Mouse (Mus musculus): Measurements from ENCODE around the gene Vasp. TPM values are rescaled to one million over a fixed set of nuclear protein-coding genes. Genes with fewer than 3 reads are reported as not detected.

Gene Vasp
- polyA plus RNA-seq, 1 experiment from 2014 or later, result 52.8 TPM

GRCm38 (mm10) chr7:19217492-19217891 lies 54.1 kb downstream of the Vasp start:
- Histone ChIP-seq H3K36me3 (ENCODE audit: control insufficient read depth, insufficient read depth, low read length) (no peaks in the 10 kb centered on the region), H3K9me3 (ENCODE audit: control insufficient read depth, low read length) (no peaks in the 10 kb centered on the region), H3K4me2 (ENCODE audit: low read depth, low read length, severe bottlenecking) (no peak overlapping the region), H3K9ac (ENCODE audit: low read length) (no peak overlapping the region), H3K4me3 (ENCODE audit: low read depth, low read length) (no peak overlapping the region), H3K27me3 (ENCODE audit: control insufficient read depth, insufficient read depth, low read length) (no peaks in the 10 kb centered on the region), H3K27ac (ENCODE audit: low read depth, low read length) (no peak overlapping the region), H3K4me1 (replicated peaks; ENCODE audit: control insufficient read depth, insufficient read depth, low read length) (no peaks in the 10 kb centered on the region; the same call in 1 of the 2 replicates)
- ATAC-seq (replicated peaks; ENCODE audit: low FRiP score) (no peak), DNase-seq (ENCODE audit: low spot score) (no peak)
- WGBS, result 71% methylated on average over 5 of the region's 5 CpGs

- Histone ChIP-seq H3K4me3 (ENCODE audit: low read depth, low read length) (no peak overlapping the region), H3K9me3 (ENCODE audit: control insufficient read depth, low read length) (no peaks in the 10 kb centered on the region; the same call in 1 of the 2 replicates), H3K4me1 (replicated peaks; ENCODE audit: control insufficient read depth, insufficient read depth, low read length) (no peaks in the 10 kb centered on the region; the same call in 1 of the 2 replicates), H3K27ac (ENCODE audit: low read depth, low read length) (no peak overlapping the region), H3K9ac (ENCODE audit: low read length) (no peak overlapping the region), H3K36me3 (ENCODE audit: control insufficient read depth, insufficient read depth, low read length) (no peaks in the 10 kb centered on the region), H3K27me3 (ENCODE audit: control insufficient read depth, insufficient read depth, low read length) (no peaks in the 10 kb centered on the region), H3K4me2 (ENCODE audit: low read depth, low read length, severe bottlenecking) (no peak overlapping the region)
- no peak for DNase-seq (ENCODE audit: low spot score)
- WGBS, result 76% methylated on average over 9 of the region's 9 CpGs
- no peak for ATAC-seq (replicated peaks; ENCODE audit: low FRiP score)
These were observed 56.7 kb downstream of the Vasp start for GRCm38 (mm10) chr7:19214940-19215339.

GRCm38 (mm10) chr7:19214369-19214768 lies 57.2 kb downstream of the Vasp start:
- WGBS, result 70% methylated on average over 7 of the region's 7 CpGs
- H3K4me3 ChIP-seq (ENCODE audit: low read depth, low read length), result no peak overlapping the region

GRCm38 (mm10) chr7:19213385-19213784 lies 58.2 kb downstream of the Vasp start:
- H3K4me3 ChIP-seq (ENCODE audit: low read depth, low read length), result no peak overlapping the region
- 72% methylated on average over 2 of the region's 2 CpGs for WGBS
- H3K27ac ChIP-seq (ENCODE audit: low read depth, low read length), result no peak overlapping the region
- no peaks in the 10 kb centered on the region; the same call in 1 of the 2 replicates for H3K4me1 ChIP-seq (replicated peaks; ENCODE audit: control insufficient read depth, insufficient read depth, low read length)
- ATAC-seq (replicated peaks; ENCODE audit: low FRiP score) (no peak), DNase-seq (ENCODE audit: low spot score) (no peak)
- H3K36me3 ChIP-seq (ENCODE audit: control insufficient read depth, insufficient read depth, low read length), result no peaks in the 10 kb centered on the region
- no peak overlapping the region for H3K4me2 ChIP-seq (ENCODE audit: low read depth, low read length, severe bottlenecking)
- no peaks in the 10 kb centered on the region; the same call in 1 of the 2 replicates for H3K9me3 ChIP-seq (ENCODE audit: control insufficient read depth, low read length)
- H3K27me3 ChIP-seq (ENCODE audit: control insufficient read depth, insufficient read depth, low read length), result no peaks in the 10 kb centered on the region
- H3K9ac ChIP-seq (ENCODE audit: low read length), result no peak overlapping the region

More at GRCm38 (mm10) chr7:19214369-19214768, 57.2 kb downstream of the Vasp start:
- no peaks in the 10 kb centered on the region; the same call in 1 of the 2 replicates for H3K4me1 ChIP-seq (replicated peaks; ENCODE audit: control insufficient read depth, insufficient read depth, low read length)
- no peak for ATAC-seq (replicated peaks; ENCODE audit: low FRiP score)
- H3K36me3 ChIP-seq (ENCODE audit: control insufficient read depth, insufficient read depth, low read length), result no peaks in the 10 kb centered on the region
- no peaks in the 10 kb centered on the region for H3K27me3 ChIP-seq (ENCODE audit: control insufficient read depth, insufficient read depth, low read length)
- no peak overlapping the region for H3K9ac ChIP-seq (ENCODE audit: low read length)
- DNase-seq (ENCODE audit: low spot score), result no peak
- H3K4me2 ChIP-seq (ENCODE audit: low read depth, low read length, severe bottlenecking), result no peak overlapping the region
- H3K27ac ChIP-seq (ENCODE audit: low read depth, low read length), result no peak overlapping the region
- no peaks in the 10 kb centered on the region; the same call in 1 of the 2 replicates for H3K9me3 ChIP-seq (ENCODE audit: control insufficient read depth, low read length)

GRCm38 (mm10) chr7:19211996-19212755 lies 59.4 kb downstream of the Vasp start, which contains the start of gene Gpr4:
Gpr4 (plus strand) TSS chr7:19212538.
- no peaks in the 10 kb centered on the region for H3K36me3 ChIP-seq (ENCODE audit: control insufficient read depth, insufficient read depth, low read length)
- ATAC-seq (replicated peaks; ENCODE audit: low FRiP score), result peak; percentile 82
- H3K4me3 ChIP-seq (ENCODE audit: low read depth, low read length), result peak within 1 kb of the TSS; percentile 43
- no peaks in the 10 kb centered on the region; the same call in 1 of the 2 replicates for H3K4me1 ChIP-seq (replicated peaks; ENCODE audit: control insufficient read depth, insufficient read depth, low read length)
- no peaks in the 10 kb centered on the region for H3K27me3 ChIP-seq (ENCODE audit: control insufficient read depth, insufficient read depth, low read length)
- 2% methylated on average over 29 of the region's 30 CpGs for WGBS
- H3K9ac ChIP-seq (ENCODE audit: low read length), result peak within 1 kb of the TSS; percentile 55
- H3K4me2 ChIP-seq (ENCODE audit: low read depth, low read length, severe bottlenecking), result peak within 1 kb of the TSS; percentile 77
- no peaks in the 10 kb centered on the region; the same call in 1 of the 2 replicates for H3K9me3 ChIP-seq (ENCODE audit: control insufficient read depth, low read length)
- H3K27ac ChIP-seq (ENCODE audit: low read depth, low read length), result no peak within 1 kb of the TSS
- DNase-seq (ENCODE audit: low spot score), result peak; percentile 80

GRCm38 (mm10) chr7:19211041-19211675 lies 60.5 kb downstream of the Vasp start:
- Histone ChIP-seq H3K27me3 (ENCODE audit: control insufficient read depth, insufficient read depth, low read length) (no peaks in the 10 kb centered on the region), H3K4me3 (ENCODE audit: low read depth, low read length) (no peak overlapping the region)
- no peak for ATAC-seq (replicated peaks; ENCODE audit: low FRiP score)

GRCm38 (mm10) chr7:19210010-19210409 lies 61.6 kb downstream of the Vasp start:
- no peak overlapping the region for H3K4me2 ChIP-seq (ENCODE audit: low read depth, low read length, severe bottlenecking)
- WGBS, result 94% methylated on average over 5 of the region's 5 CpGs
- no peak for ATAC-seq (replicated peaks; ENCODE audit: low FRiP score)
- H3K9ac ChIP-seq (ENCODE audit: low read length), result no peak overlapping the region
- H3K27ac ChIP-seq (ENCODE audit: low read depth, low read length), result no peak overlapping the region
- no peaks in the 10 kb centered on the region; the same call in 1 of the 2 replicates for H3K9me3 ChIP-seq (ENCODE audit: control insufficient read depth, low read length)
- H3K36me3 ChIP-seq (ENCODE audit: control insufficient read depth, insufficient read depth, low read length), result no peaks in the 10 kb centered on the region
- no peaks in the 10 kb centered on the region for H3K27me3 ChIP-seq (ENCODE audit: control insufficient read depth, insufficient read depth, low read length)
- DNase-seq (ENCODE audit: low spot score), result no peak
- H3K4me3 ChIP-seq (ENCODE audit: low read depth, low read length), result no peak overlapping the region
- H3K4me1 ChIP-seq (replicated peaks; ENCODE audit: control insufficient read depth, insufficient read depth, low read length), result no peaks in the 10 kb centered on the region; the same call in 1 of the 2 replicates

More at GRCm38 (mm10) chr7:19211041-19211675, 60.5 kb downstream of the Vasp start:
- H3K4me2 ChIP-seq (ENCODE audit: low read depth, low read length, severe bottlenecking), result no peak overlapping the region
- DNase-seq (ENCODE audit: low spot score), result no peak
- H3K36me3 ChIP-seq (ENCODE audit: control insufficient read depth, insufficient read depth, low read length), result no peaks in the 10 kb centered on the region
- no peak overlapping the region for H3K9ac ChIP-seq (ENCODE audit: low read length)
- 66% methylated on average over 5 of the region's 5 CpGs for WGBS
- H3K27ac ChIP-seq (ENCODE audit: low read depth, low read length), result no peak overlapping the region
- no peaks in the 10 kb centered on the region; the same call in 1 of the 2 replicates for H3K4me1 ChIP-seq (replicated peaks; ENCODE audit: control insufficient read depth, insufficient read depth, low read length)
- no peaks in the 10 kb centered on the region; the same call in 1 of the 2 replicates for H3K9me3 ChIP-seq (ENCODE audit: control insufficient read depth, low read length)

GRCm38 (mm10) chr7:19209494-19209893 lies 62.1 kb downstream of the Vasp start:
- Histone ChIP-seq H3K4me1 (replicated peaks; ENCODE audit: control insufficient read depth, insufficient read depth, low read length) (no peaks in the 10 kb centered on the region; the same call in 1 of the 2 replicates), H3K4me3 (ENCODE audit: low read depth, low read length) (no peak overlapping the region), H3K9me3 (ENCODE audit: control insufficient read depth, low read length) (no peaks in the 10 kb centered on the region; the same call in 1 of the 2 replicates), H3K27ac (ENCODE audit: low read depth, low read length) (no peak overlapping the region), H3K36me3 (ENCODE audit: control insufficient read depth, insufficient read depth, low read length) (no peaks in the 10 kb centered on the region), H3K4me2 (ENCODE audit: low read depth, low read length, severe bottlenecking) (no peak overlapping the region), H3K9ac (ENCODE audit: low read length) (no peak overlapping the region), H3K27me3 (ENCODE audit: control insufficient read depth, insufficient read depth, low read length) (no peaks in the 10 kb centered on the region)
- ATAC-seq (replicated peaks; ENCODE audit: low FRiP score), result no peak
- WGBS, result 87% methylated on average over 4 of the region's 4 CpGs
- no peak for DNase-seq (ENCODE audit: low spot score)

All from forebrain, embryonic 11.5 days (tissue).